Mouse (Mus musculus): ENCODE measurements around the gene Asl.

The Asl gene

DNA sequence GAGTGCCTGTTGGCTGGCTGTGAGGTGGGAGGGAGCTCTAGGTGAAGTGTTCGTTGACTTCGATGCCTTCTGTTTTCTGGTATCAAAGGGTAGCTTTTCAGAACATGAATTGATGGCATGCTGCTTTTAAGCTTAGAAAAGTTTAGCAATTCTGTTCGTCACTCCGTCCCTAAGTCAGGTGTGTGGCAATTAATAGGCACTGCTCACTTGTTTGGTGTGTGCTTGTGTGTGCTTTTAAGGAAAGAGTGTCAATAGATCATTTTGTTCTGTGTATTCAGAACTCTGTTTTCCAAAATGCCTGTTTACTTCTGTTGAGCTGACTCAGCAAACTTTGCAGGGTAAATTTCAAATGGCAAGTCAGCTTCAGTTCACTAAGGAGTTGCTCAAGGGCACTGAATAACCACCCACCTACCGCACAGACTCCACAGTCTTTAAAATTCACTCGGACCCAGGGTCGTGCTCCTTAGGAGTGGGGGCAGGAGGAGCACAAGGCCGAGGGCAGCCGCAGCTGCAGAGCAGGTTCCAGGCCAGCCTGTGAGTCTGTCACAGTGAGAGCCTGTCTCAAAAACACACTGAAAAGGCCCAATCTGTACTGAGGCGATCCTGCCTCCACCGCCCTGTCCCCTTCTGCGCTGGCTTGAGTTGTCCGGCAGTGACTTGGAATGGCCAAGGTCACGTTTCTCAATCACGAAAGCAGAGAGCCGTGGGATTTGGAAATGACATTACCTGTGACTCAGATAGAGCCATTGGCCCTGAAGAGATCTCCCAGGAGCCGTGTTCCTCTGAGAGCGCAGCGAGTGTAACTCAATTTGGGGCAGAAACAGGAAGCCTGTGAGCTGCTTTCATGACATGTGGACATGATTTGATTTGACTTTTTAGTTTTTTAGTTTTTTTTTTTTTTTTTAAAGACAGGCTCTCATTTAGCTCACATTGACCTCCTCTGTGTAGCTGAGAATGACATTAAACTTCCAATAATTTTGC, 2.7 kb upstream of the Asl start:
- DNase-seq (ENCODE audit: low read depth, low spot score): no peak
- no peaks in the 10 kb centered on the region for H3K27me3 ChIP-seq (ENCODE audit: control insufficient read depth, insufficient read depth, low read length, poor library complexity, severe bottlenecking)
- no peaks in the 10 kb centered on the region; the same call in none of the 2 replicates for H3K36me3 ChIP-seq (ENCODE audit: control insufficient read depth, insufficient read depth, low read length, poor library complexity, severe bottlenecking)

DNA sequence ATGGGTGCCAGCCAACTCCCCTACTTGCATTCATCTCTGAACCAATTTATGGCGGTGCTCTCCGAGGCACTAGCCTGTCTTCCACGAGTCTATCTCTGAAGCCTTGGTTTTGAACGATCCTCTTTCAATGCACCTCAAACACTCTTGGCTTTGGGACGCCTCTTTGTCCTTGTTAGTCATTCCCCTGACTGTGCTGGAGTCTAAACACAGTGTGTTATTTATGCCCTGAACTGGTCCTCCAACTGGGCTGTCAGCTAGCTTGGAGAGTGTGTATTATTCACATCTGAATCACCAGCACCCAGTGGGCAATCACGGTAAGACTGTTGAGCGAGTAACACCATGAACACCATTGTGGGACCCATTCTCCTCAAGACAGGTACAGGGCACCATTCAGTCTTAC, 1.4 kb downstream of the Asl start:
- H3K27me3 ChIP-seq (ENCODE audit: control insufficient read depth, insufficient read depth, low read length, poor library complexity, severe bottlenecking): no peaks in the 10 kb centered on the region
- no peaks in the 10 kb centered on the region for H3K36me3 ChIP-seq (ENCODE audit: control insufficient read depth, insufficient read depth, low read length, poor library complexity, severe bottlenecking)
- DNase-seq (ENCODE audit: low read depth, low spot score): no peak

DNA sequence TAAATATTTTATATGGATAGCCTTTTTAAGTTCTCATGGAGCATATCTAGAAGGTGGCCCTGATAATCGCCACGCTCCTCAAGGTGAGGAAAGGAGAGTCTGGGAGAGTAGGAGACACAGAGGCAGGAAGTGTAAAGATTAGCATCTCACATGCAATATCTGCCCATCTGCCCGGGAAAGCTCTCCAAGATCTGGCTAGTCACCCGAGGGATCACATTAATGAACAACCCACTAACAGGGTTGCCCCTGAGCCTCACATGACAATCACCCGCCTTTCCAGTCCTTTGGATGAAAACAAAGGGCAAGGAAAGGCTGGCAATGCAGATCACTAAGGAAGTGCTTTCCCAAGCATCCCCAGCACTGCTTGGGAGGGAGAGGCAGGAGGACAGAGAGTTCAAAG, 1.9 kb downstream of the Asl start:
- Histone ChIP-seq H3K27me3 (ENCODE audit: control insufficient read depth, insufficient read depth, low read length, poor library complexity, severe bottlenecking) (no peaks in the 10 kb centered on the region), H3K36me3 (ENCODE audit: control insufficient read depth, insufficient read depth, low read length, poor library complexity, severe bottlenecking) (no peaks in the 10 kb centered on the region)
- DNase-seq (ENCODE audit: low read depth, low spot score): no peak

DNA sequence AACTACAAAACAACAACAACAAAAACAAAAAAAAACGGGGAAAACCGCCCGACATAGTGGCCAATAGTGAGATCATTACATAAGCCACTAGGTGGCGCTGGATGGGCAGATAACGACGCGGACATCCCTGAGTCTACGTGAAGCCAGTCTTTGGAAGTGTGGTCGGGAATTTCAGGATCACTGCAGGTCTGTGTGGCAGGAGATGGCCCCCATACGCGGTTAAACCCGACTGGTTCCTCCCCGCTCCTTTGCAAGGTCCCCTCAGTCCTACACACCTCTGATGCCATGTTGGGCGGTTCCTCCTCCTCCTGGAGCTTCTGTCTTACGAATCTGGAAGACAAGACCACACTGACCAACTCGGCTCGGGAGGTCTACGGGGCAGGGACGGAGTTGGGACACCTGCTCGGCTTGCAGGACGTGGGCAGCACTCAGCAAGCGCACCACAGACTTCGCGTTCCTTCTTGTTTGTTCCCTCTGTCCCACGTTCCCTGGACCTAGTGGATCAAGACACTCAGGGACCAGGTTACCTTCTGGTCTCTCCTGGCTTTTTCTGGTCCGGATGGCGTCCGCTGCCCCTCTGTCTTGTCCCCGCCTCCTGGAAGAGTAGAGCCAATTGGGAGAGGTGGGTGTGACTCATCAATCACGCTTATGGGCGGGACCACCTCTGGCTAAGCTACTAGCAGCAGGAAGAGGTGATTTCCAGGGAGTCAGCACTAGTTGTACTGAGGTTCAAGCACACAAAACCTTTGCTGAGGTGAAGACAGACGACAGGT, 5.1 kb downstream of the Asl start:
- DNase-seq (ENCODE audit: low read depth, low spot score): peak; percentile 83
- Histone ChIP-seq H3K36me3 (ENCODE audit: control insufficient read depth, insufficient read depth, low read length, poor library complexity, severe bottlenecking) (no peaks in the 10 kb centered on the region), H3K27me3 (ENCODE audit: control insufficient read depth, insufficient read depth, low read length, poor library complexity, severe bottlenecking) (no peaks in the 10 kb centered on the region)

DNA sequence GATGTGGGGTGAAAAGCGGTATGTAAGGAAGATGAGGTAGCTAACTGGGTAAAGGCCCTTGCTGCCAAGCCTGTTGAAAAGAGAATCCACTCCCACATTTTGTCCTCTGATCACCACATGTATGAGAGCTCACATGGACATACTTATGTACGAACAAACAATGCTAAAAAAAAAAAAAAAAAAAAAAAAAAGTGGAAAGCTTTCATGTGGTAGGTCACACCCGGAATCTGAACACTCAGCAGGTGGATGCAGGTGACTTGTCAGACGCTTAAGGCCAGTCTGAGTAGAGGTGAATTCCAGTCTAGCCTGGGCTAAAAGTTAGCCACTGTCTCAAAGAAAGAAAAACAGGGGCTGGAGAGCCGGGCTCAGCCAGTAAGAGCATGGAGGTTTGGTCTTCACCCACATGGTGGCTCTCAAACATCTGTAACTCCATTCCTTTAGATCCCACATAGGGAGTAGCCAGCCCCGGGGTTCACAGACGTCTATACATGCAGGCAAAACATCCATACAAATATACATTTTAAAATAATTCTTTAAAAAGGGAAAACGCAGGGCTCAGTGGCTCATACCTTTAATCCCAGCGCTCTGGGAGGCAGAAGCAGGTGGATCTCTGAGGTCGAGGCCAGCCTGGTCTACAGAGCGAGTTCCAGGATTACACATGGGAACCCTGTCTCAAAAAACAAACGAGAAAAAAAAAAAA, 5.8 kb downstream of the Asl start:
- Histone ChIP-seq H3K36me3 (ENCODE audit: control insufficient read depth, insufficient read depth, low read length, poor library complexity, severe bottlenecking) (no peaks in the 10 kb centered on the region), H3K27me3 (ENCODE audit: control insufficient read depth, insufficient read depth, low read length, poor library complexity, severe bottlenecking) (no peaks in the 10 kb centered on the region)
- DNase-seq (ENCODE audit: low read depth, low spot score): no peak

DNA sequence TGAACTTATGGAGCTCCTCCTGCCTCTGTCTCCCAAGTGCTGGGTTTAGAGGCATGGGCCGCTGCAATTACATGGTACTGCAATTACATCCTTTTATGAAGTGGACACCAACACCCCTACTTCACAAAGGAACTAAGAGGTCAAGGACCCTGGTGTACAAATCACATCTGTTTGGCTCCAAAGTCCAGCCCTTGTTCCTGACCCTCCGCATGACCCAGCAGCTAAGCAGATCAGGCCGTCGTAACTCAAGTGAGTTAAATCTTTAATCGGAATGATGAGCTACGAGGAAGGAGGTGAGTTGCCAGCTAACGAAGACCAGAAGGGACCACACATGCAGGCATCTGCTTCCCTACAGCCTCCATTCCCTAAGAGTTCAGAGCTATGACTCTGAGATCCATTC, 6.7 kb downstream of the Asl start:
- Histone ChIP-seq H3K27me3 (ENCODE audit: control insufficient read depth, insufficient read depth, low read length, poor library complexity, severe bottlenecking) (no peaks in the 10 kb centered on the region), H3K36me3 (ENCODE audit: control insufficient read depth, insufficient read depth, low read length, poor library complexity, severe bottlenecking) (no peaks in the 10 kb centered on the region)
- DNase-seq (ENCODE audit: low read depth, low spot score): no peak

DNA sequence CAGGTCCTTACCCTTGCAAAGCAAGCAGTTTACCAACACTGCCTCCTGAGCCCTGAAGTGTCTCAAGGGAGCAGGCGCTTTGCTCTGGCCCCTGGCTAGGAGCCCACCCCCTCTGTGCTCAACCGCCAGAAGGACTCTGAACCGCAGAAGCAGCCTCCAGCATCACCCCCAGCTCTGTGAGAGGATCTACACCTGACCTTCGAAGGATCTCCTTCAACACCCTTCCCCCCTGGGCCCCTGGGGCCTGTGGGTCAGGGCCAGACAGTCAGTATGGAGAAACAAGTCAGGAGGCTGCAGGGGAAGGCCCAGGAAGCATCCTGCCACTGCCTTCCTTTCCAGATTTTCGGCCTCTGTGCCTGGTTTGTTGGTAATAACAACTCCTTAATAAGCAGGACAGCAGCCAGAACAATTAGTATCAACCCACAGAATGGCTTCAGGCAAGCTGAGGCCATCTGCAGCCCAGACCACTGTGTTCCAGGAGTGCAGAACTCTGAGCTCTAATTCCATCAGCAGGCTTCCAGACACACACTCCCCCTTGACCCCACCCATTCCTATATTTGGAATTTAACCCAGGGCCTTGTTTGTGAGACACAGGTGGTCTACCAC, 7.6 kb downstream of the Asl start:
- DNase-seq (ENCODE audit: low read depth, low spot score): no peak
- H3K36me3 ChIP-seq (ENCODE audit: control insufficient read depth, insufficient read depth, low read length, poor library complexity, severe bottlenecking): no peaks in the 10 kb centered on the region
- H3K27me3 ChIP-seq (ENCODE audit: control insufficient read depth, insufficient read depth, low read length, poor library complexity, severe bottlenecking): no peaks in the 10 kb centered on the region

DNA sequence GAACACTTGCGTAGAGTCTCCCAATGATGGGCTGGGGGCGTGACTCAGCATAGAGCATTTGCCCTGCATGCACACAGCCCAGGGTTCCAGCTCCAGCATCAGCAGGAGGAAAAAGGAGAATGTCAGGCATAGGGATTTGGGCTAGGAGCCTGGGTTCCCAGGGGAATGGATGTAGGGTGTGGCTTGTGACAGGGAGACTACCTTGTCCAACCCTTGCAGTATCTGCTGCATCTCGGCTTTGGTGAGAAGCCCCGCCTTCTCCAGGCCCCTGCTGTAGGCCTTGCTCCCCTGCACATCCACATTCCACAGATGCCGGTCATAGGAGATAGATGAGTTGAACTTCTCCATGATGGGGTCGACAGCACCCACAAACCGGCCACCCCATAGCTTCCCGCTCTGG, 9.6 kb downstream of the Asl start:
- H3K27me3 ChIP-seq (ENCODE audit: control insufficient read depth, insufficient read depth, low read length, poor library complexity, severe bottlenecking): no peaks in the 10 kb centered on the region
- H3K36me3 ChIP-seq (ENCODE audit: control insufficient read depth, insufficient read depth, low read length, poor library complexity, severe bottlenecking): no peaks in the 10 kb centered on the region; the same call in 1 of the 2 replicates
- no peak for DNase-seq (ENCODE audit: low read depth, low spot score)

DNA sequence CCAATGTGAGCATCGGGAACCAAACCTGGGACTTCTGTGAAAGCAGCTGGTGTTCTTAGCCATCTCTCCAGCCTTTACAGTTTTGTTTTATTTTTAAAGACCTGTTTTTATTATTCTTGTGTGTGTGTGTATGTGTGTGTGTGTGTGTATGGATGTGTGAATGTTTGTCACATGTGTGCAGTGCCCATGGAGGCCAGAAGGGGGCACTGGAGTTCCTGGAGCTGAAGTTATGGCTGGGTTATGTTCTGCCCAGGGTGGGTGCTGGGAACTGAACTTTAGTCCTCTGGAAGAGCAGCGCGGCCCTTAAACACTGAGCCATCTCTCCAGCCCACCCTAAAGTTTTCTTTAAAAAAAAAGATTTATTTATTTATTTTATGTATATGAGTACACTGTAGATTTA, 13.9 kb downstream of the Asl start:
- DNase-seq (ENCODE audit: low read depth, low spot score): no peak
- no peaks in the 10 kb centered on the region for H3K27me3 ChIP-seq (ENCODE audit: control insufficient read depth, insufficient read depth, low read length, poor library complexity, severe bottlenecking)
- peaks cover 1% of the 10 kb centered on the region for H3K36me3 ChIP-seq (ENCODE audit: control insufficient read depth, insufficient read depth, low read length, poor library complexity, severe bottlenecking)

DNA sequence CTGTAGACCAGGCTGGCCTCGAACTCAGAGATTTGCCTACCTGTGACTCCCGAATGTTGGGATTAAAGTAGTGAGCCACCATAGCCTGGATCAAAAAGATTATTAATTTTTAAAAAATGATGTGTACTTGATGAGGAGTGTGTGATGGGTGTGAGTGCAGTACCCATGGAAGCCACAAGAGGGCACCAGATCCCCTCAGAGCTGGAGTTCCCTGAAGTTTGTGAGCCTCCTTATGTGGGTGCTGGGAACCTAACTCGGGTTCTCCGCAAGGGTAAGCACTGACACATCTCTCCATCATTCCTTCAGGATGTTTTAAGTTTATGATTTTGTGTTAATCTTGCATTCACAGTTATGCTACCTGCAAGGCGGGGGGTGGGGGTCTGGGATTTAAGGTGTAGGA, 18.1 kb downstream of the Asl start:
- peaks cover 1% of the 10 kb centered on the region for H3K36me3 ChIP-seq (ENCODE audit: control insufficient read depth, insufficient read depth, low read length, poor library complexity, severe bottlenecking)
- H3K27me3 ChIP-seq (ENCODE audit: control insufficient read depth, insufficient read depth, low read length, poor library complexity, severe bottlenecking): no peaks in the 10 kb centered on the region
- peak; percentile 36 for DNase-seq (ENCODE audit: low read depth, low spot score)

DNA sequence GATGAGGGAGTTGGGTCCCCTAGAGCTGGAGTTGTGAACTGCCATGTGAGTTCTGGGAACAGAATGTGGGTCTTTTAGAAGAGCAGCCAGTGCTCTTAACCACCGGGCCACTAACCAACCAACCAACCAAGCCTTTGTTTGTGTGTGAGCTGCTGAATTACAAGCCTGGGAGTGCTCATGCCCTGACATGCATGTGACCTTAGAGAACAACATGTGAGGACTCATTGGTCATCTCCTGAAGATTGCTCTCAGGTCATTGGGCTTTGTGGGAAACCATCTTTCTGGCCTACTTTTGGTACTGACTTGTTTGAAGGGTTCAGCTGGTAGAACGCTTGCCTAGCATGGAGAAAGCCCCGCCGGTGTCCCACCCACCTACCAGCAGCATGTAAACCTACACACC, 19.3 kb downstream of the Asl start:
- H3K36me3 ChIP-seq (ENCODE audit: control insufficient read depth, insufficient read depth, low read length, poor library complexity, severe bottlenecking): peaks cover 1% of the 10 kb centered on the region
- no peak for DNase-seq (ENCODE audit: low read depth, low spot score)
- no peaks in the 10 kb centered on the region for H3K27me3 ChIP-seq (ENCODE audit: control insufficient read depth, insufficient read depth, low read length, poor library complexity, severe bottlenecking)

DNA sequence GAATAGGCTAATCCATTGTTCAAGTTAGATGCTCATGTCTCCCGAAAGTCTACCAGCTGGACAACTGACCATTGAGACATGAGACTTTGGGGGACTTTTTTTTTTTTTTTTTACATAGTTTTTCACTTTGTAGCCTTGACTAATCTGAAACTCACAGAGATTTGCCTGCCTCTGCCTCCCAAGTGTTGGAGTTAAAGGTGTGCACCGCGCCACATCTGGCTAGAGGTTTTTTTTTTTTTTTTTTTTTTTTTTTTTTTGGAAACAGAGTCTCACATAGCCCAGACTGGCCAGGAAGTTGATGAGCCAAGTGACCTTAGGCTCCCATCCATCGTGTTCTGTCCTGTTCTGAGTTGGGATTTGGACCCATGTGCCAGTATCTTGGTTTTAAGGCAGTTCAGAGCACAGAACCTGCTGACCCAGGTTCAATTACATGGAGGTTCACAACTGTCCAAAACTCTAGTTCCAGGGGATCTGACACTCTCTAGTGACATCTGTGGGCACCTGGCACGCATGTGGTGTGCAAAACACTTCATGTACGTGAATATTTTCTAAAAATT, 20.9 kb downstream of the Asl start:
- Histone ChIP-seq H3K36me3 (ENCODE audit: control insufficient read depth, insufficient read depth, low read length, poor library complexity, severe bottlenecking) (peaks cover 1% of the 10 kb centered on the region; the same call in 1 of the 2 replicates), H3K27me3 (ENCODE audit: control insufficient read depth, insufficient read depth, low read length, poor library complexity, severe bottlenecking) (no peaks in the 10 kb centered on the region)
- DNase-seq (ENCODE audit: low read depth, low spot score): no peak

DNA sequence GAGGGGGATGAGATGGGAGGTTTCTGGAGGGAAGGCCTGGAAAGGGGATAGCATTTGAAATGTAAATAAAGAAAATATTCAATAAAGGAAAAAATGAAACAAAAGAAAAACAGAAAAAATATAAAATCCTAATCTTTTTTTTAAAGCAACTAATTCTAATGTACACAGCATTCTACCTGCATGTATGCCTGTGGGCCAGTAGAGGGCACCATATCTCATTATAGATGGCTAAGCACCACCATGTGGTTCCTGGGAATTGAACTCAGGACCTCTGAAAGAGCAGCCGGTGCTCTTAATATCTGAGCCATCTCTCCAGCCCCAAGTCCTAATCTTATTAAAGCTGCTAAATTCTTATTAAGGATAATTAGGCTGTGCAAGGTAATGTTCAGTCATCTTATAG, 21.7 kb downstream of the Asl start:
- H3K27me3 ChIP-seq (ENCODE audit: control insufficient read depth, insufficient read depth, low read length, poor library complexity, severe bottlenecking): no peaks in the 10 kb centered on the region
- peak; percentile 62 for DNase-seq (ENCODE audit: low read depth, low spot score)
- H3K36me3 ChIP-seq (ENCODE audit: control insufficient read depth, insufficient read depth, low read length, poor library complexity, severe bottlenecking): peaks cover 1% of the 10 kb centered on the region; the same call in 1 of the 2 replicates

DNA sequence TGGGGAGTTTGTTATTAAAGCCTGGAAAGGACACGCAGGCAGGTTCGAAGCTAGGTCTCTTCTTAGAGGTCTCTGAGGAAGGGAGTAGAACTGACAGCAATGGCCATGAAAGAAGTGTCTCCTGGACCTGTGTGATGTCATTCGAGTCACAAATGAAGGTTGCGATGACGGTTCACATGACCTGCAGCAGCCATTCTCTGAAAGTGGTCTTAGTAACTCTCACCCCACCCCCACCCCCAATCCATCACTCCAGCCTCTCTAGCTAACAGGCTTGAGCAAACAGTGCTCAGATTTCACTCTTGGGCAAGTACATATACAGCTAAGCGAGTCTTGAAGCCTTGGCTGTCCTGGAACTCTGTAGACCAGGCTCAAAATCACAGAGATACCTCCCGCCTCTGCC, 25.8 kb downstream of the Asl start:
- H3K36me3 ChIP-seq (ENCODE audit: control insufficient read depth, insufficient read depth, low read length, poor library complexity, severe bottlenecking): peaks cover 1% of the 10 kb centered on the region
- no peaks in the 10 kb centered on the region for H3K27me3 ChIP-seq (ENCODE audit: control insufficient read depth, insufficient read depth, low read length, poor library complexity, severe bottlenecking)
- no peak for DNase-seq (ENCODE audit: low read depth, low spot score)

Measured in splenic B cell, adult 2 months (primary cell).